Mouse (Mus musculus) left cerebral cortex, adult 8-10 months (tissue): Measurements from ENCODE around the gene Gtpbp8. TPM values are rescaled to one million over a fixed set of nuclear protein-coding genes. Genes with fewer than 3 reads are reported as not detected.

ENCODE experiments used
- DNase-seq, 2 experiments: peaks; one replicate each; pipeline ENCODE4 v3.0.0; 2022; ENCODE audit warnings: low spot score in 2 of 2
- total RNA-seq, 4 experiments: library from RNA; stranded (reverse); gene quantifications; 2 replicates each; pipeline ENCODE4 v1.2.4; 2022

Gene Gtpbp8
- 10 to 100 TPM; 21.0 to 26.3 (median 23.4) TPM for total RNA-seq

DNA sequence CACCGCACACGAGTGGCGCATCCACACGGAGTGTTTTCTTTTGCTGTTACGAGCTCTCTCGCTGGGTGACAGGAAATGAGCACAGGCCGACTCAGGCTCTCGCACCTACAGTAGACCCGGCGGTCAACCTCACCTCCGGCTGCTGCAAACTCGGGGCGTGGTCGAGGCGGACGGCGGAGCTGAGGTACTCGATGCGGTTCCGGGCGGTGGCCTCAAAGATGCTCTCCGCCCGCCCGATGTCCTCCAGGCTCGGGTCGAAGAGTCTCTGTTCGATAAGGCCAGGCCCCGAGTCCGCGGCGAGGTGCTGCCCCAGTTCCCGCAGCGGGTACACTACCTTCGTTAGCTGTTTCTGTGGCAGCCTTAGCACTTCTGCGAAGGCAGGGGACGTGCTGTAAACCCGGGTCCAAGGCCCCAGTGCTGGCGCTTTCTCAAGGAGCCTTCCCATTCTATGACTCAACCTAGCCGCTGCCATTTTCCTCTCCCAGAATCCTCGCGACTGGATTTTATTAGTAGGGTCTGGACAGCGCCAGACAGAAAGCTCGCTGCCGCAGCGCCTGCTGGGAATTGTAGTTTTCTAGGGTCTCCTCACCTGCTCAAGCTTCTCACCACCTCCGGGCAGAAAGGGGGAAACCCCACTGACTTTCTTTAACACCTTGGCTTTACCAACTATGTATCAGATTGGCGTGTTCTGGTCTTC is at the start of gene Gtpbp8:
Gene Gtpbp8 (minus strand): TSS at position 498 of the 697 bp plus-strand sequence.
- DNase-seq = peak; percentile 82 to 84

DNA sequence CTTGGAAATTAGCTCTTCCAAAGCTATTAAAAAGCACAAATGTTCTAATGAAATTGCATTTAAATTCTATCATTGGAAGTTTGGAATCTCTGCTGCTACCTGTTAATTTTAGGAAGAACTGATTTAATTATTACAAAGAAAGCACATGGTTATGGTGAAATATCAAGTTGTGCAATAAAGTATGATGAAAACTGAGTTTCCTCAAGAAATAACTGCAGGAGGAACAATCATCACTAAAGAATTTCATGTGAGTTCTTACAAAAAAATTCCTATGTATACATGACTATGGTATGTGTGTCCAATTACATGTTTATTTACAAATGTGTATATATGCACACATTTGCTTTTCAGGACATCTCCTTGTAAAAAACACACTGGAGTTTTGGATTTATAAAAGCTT is 48.3 kb upstream of the Gtpbp8 start:
- DNase-seq = no peak

DNA sequence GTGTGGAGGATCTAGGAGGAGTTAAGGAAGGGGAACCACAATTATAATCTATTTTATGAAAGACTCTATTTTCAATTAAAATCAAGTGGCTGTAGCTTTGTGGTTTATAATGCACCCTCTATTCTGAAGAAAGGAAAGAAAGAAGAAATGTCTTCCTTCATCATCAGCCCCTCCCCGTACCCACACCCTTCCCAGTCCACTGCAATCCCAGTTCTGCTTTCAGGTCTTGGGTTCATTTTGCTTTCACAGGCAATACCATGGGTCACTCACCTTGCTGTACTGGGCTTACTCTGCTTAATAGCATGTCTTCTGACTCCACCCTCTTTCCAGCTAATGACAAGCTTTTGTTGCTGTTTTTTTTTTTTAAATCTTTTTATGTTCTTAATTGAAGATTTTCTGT is 40.8 kb upstream of the Gtpbp8 start:
- DNase-seq = no peak

DNA sequence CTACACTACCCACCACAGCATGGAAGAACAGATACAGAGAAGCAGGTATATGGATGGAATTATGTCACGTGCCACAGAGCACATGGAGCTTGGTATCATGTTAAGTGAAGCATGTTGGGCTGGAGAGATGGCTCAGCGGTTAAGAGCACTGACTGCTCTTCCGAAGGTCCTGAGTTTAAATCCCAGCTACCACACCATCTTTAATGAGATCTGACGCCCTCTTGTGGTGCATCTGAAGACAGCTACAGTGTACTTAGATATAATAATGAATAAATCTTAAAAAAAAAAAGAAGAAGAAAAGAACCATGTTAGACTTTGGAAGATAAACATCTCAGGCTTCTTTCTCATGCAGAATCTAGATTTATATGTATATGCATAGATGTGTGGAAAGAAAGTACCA is 34.6 kb upstream of the Gtpbp8 start:
- no peak for DNase-seq

DNA sequence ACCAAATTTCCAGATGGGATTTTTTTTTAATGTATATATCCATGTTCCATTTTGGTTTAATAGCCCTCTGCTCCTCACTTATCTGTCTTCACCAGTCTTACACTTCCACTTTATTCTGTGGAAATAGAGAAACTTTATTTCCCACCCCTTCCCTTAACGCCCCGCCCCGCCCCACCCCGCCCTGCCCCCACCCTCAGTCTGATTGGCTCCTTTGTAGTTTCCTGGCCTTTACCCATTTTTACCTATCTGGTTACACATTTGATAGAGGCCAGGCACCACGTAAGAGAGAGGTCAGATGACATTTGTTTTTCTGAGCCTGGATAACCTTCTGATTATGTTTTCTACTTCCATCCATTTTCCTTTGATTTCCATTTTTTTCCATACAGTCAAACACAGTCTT is 33.3 kb upstream of the Gtpbp8 start:
- no peak for DNase-seq

DNA sequence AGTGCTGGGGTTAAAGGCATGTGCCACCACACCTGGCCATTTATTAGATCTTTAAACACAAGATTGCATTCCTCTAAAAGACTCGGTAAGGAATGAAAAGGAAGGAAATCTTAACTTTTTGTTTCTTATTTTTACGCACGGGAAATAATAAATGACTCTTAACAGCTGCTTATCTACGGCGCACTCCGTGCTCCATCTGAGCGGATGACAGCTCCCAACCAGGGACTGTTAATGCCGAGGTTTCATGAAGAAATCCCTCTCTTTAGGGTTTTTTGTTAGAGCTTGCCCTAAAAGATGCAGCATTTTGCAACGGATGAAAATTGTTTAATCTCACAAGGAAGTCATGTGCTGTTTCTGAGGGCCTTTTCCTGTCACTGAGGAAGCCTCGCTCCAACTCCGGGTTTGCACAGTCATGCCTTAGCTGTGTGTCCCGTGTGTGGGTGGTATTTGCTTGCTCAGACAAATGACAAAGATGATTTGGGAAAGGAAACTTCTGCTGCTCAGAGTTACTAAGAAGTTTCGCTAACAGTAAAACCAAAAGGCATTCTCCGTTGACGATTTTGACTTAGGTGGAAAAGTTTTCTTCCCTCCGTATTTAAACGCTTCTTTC is 32.5 kb upstream of the Gtpbp8 start:
- DNase-seq = no peak

DNA sequence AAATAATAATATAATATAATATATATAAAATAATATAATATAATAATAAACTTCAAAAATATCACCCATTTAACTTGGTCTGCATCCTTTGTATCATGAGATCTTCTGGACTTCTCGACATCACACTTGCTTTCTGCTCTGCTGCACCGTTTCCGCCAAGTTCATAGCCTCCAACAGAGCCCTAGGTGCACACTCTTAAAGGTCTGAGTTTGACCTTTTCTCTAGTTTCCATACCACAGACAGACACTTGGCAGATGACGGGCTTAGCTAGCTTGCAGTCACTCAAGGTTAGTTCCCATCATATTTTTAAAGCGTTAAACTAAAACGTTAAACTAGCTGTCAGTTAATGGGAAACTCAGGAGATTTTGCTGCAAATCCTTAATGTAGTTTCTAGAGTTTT is 28.0 kb upstream of the Gtpbp8 start:
- no peak for DNase-seq

DNA sequence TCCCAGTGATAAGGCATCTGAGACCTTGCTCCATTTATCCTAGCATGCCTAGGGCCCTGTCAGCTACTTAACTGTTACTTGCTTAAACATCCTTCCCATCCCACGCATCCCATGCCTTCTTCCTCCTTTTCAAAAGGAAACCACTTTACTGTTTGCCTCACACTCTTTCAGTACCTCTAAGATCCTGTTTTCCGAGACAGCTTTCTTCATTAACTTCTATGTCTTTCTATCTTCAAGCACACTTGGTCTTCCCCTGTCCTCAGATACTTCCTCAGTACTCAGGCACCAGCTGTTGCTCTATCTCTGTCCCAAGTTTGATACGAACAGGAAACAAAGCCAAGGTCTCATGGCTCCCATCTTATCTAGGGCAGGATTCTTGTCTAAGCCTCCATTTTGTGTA is 27.5 kb upstream of the Gtpbp8 start:
- no peak for DNase-seq

DNA sequence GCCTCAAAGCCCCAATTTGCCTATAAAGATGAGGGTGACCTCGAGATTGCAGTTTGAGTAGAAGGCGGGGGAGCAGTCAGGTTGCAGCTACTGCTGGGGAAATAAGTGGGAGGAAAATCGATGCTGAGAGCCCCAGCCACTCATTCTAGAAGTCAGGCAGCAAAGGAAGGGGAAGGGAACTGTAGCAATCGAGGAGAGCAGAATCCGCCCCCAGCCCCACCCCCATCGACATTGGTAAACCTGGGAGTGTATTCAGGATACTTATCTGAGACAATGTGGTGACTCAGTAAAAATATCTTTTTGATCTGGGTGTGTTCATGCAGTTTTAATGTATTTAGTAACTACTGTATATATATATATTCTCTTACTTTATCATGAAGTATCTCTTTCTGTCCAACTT is 26.4 kb upstream of the Gtpbp8 start:
- no peak for DNase-seq

DNA sequence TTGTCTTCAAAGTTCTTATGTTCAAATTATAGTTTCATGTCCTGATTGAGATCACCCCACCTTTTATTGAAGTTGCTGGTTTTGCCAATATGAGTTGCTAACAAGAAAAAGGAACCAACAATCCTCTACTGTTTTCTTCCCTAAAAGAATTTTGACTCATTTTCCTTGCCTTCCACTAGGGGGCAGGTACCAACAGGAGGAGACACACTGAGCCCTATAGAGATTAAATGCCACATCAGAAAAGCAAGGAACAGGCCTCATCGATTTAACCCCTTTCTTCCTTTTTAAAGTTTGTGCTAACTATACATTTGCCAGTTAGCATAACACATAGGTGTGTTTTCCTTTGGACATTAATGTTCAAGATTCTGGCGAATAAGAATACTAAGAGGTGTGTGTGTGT is 21.8 kb upstream of the Gtpbp8 start:
- DNase-seq = no peak

DNA sequence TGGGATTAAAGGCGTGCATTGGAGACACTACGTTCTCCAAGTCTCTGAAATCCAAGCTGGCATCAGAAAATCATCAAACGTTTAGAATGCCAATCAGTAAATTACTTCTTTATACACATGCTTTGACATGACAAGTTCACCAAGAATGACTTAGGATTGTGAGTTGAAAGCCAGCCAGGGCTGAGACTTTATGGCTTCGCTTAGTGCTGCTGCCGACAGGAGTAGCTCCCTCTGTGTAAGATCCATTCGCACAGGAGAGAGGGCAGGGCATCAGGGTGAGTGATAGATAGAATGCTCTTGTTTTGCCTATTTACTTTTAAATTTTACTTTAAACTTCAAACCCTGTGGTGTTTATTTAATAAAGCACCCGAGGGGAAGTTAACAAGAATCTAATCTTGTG is 21.3 kb upstream of the Gtpbp8 start:
- DNase-seq = no peak

DNA sequence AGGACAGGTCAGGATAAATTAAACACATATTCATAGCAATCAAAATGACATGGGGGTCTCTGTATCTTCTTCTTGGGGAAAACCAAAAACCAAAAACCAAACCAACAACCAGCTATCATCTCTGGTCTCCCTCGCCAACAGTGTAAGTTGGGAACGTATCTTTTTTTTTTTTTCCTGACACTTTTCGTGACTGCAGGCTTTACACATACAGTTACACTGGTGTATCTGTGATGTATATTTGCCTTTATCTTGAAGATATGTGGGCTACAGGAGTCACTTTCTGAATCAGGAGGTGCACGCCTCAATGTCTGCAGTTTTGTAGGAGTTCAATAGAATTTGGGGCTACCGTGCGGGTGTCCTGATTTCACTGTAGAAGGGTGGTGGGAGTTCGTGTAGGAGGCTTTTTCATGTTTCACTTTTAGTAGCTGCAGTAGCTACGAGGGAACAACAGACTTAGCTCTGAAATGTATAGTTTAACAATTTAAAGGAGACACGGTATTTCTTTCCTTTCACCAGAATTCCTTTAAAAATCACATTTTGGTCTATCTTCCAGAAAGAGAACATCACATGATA is 20.2 kb upstream of the Gtpbp8 start:
- DNase-seq = peak in 1 of 2 experiments; percentile 28

DNA sequence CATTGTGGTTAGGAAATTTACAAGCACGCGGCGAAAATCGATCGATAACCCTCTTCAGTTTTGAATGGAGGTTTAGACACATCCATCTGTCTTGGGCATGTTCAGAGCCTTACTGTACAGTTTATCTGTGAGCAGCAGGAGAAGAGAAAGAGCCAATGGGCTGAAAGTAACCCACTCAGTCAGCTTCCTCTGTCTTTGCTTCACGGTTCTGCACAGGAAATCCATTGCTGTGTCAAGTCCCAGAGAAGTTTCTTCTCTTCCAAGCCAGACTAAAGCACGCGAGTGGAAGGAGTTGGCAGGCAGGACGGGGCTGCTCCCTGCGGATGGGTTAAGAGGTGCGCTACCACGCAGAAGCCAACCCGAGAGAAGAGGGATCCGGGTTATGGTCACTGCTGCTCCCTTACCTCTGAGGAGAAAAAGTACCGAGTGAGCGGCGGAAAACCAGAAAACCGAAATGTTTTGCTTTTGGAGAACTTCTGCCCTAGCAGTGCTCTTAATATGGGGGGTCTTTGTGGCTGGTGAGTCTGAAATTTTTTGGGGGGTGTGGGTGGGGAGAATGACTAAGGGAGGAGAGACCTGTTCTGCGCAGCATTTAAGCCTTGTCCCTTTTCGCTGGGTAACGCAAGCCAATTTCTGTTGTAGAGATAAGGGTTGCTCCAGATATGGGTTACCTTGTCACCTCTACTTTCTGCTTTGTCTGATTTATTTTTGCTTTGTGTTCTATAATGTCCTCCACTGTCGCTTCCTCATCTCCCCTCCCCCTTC is 19.6 kb upstream of the Gtpbp8 start, which contains the start of gene Cd200r1:
Gene Cd200r1 (plus strand): TSS at position 182 of the 765 bp plus-strand sequence.
- no peak for DNase-seq

DNA sequence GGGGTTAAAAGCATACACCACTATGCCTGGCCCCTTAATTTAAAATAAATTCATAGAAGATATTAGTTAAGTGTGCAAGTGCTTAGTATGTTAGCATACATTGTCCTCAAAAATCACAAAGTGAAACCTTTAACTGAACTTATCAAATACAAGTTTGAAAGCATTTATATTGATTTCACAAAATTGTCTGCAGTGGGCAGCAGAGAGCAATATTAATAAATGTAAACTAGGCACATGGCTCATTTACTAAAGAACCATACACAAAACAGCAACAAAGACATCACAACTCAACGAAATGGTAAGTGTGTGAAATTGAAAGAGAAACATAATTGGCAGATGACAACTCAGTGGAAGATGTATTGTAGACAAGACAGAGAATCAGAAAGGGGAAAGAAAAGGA is 15.6 kb upstream of the Gtpbp8 start:
- no peak for DNase-seq

DNA sequence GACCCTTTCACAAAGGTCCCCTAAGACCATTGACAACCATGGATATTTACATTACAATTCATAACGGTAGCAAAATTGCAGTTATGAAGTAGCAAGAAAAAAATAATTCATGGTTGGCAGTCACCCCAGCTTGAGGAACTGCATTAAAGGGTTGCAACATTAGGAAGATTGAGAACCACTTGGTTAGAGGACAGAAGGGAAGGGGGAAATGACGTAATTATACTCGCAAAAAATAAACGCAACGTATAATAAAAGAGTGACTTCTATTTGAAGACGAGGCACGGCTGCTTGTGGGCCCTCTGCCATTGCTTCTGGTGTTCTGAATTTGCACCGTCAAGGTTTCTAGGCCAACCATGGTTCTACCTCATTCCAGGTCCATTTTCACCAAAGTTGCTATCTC is 11.5 kb upstream of the Gtpbp8 start:
- no peak for DNase-seq

DNA sequence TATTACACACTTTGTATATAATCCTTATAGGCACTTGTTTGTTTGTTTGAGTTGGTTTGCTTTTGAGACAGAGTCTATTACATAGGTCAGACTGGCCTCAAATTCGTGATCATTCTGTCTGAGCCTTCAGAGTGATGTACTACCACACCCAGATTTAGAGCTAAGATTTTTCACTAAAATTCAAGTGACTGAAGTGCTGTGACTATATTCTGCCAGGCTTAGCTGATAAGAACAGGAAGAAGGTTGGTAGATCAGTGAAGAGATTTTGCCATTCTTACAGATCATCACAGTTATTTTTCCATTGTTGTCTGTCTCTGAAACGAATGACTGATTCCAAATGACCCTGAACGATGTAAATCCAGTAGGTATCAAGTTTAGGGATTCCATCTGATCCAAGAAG is 1.8 kb upstream of the Gtpbp8 start:
- no peak for DNase-seq

DNA sequence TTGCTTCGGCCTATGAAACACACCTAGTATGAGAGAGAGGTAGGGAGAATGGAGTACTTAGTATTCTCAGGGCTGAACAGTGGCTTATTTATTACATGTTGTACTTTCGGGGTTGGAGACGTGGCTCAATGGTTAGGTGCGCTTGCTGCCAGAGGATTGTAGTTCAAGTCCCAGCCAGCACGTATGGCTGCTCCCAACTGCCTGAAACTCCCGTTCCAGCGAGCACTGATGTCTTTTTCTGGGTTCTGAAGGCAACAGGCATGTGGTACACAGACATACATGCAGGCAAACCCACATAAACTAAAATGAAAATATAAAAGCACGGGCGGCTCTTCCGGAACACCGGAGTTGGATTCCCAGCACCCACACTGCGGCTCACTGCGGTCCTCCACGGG is 695 bp downstream of the Gtpbp8 start:
- no peak for DNase-seq

DNA sequence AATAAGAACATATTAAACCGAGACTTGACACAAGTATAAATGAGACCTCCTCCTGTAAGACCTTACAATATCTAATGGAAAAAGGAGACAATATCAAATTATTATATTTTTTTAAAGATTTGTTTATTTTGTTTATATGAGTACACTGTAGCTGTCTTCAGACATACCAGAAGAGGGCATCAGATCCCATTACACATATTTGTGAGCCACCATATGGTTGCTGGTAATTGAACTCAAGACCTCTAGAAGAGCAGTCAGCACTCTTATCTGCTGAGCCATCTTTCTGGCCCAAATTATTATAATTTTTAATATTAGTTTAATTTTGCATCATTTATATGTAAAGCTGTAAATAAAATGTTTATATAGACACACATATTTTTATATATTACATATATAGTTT is 3.4 kb downstream of the Gtpbp8 start:
- no peak for DNase-seq

DNA sequence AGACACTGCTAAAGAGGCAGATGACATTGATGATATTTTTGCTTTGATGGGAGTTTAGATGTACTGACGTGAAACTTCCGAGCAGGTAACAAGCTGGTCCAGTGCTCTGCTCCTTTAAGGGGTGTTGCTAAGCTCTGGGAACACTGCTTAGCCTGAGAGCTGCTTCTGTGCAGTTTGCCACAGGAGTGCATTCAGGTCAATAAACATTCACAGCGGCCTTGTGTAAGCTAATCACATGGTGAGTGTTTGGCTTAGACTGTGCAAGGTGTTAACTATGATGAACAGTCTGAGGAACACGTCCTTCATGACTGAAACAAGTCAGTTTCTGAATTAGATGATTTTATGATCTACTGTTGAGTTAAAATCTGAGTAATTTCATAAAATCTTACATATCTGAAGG is 10.0 kb downstream of the Gtpbp8 start:
- DNase-seq = no peak

DNA sequence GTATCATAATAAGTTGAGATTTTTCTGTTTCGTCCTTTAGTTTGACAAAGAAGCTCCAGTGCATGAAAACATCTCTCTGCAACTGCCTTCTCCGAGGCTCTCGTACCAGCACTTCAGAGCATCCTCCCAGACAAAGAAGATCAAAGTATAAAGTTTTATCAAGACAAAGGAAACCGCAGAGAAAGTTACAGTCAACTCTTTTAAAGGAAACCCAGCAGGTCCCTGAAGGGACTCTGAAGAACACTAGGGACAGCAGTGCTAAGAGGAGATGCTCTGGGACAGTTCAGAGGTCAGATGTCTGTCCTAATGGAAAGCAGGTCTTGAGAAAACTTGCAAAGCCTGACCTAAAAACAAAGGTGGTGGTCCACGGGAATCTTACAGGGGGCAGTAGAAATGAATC is 10.5 kb downstream of the Gtpbp8 start:
- DNase-seq = no peak

DNA sequence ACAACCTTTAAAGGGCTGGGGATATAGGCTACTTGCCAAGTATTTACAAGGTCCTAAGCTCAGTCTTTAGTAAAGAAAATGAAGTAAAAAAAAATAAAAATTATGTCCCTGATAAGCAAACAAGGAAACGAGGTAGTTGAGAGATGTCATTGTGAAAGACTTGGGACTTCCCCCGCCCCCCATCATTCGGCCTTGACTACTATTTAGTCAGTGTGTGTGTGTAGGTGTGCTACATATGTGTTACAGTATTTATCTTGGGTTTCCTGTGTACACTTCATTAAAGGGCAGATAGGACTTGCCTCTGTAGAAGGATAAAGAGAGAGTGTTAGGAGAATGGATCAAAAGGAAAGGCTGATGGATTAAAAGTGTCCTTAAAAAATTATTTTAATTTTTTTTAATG is 12.1 kb downstream of the Gtpbp8 start:
- DNase-seq = no peak

DNA sequence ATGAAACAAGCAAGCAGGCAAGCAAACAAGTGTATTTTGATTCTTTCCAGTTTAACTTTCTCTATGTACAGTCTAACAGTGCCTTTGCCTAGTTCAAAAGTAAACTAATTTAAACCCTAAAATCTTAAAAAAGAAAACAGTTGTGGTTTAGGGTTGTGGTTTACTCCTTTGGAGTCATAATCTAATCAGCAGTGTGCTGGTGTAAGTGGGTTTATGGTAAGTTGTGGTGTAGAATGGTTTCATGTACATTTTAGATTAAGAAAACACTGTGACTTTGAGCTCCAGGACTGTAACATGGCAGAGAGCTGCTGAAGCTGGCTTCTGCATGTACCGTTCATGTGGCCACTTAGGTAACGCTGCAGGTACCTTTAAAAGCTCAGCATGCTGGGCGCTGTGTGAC is 18.6 kb downstream of the Gtpbp8 start:
- no peak for DNase-seq
